Mouse (Mus musculus): ENCODE measurements around the gene Anapc2.
"Not testable (repeated sequence)": the region's sequence is repeated elsewhere in the genome, so short reads cannot be mapped to it uniquely, and the experiment has no call there.

Gene Anapc2

GRCm38 (mm10) chr2:25241438-25241775 is 30.9 kb upstream of the Anapc2 start:
- DNase-seq, result no peak

- no peak for DNase-seq
These were observed 30.2 kb upstream of the Anapc2 start, which contains the start of the genes Rnf208 and Cysrt1 for GRCm38 (mm10) chr2:25242101-25242506. TSS of gene Rnf208 (plus strand) at chr2:25242255. TSS of gene Cysrt1 (minus strand) at chr2:25242452.

- no peak for DNase-seq
These were observed 28.9 kb upstream of the Anapc2 start for GRCm38 (mm10) chr2:25243342-25243741.

GRCm38 (mm10) chr2:25244144-25244543 is 28.1 kb upstream of the Anapc2 start:
- DNase-seq, result no peak

GRCm38 (mm10) chr2:25246183-25247072 is 25.9 kb upstream of the Anapc2 start, which contains the start of gene AL732309.1:
TSS of gene AL732309.1 (minus strand) at chr2:25246863.
- no peak for DNase-seq

GRCm38 (mm10) chr2:25252331-25252730 is 19.9 kb upstream of the Anapc2 start:
- DNase-seq, result no peak

GRCm38 (mm10) chr2:25255284-25255779 is 16.9 kb upstream of the Anapc2 start, which contains the start of gene Tmem203:
TSS of gene Tmem203 (plus strand) at chr2:25255439.
- peak; percentile 87 for DNase-seq

- DNase-seq, result peak; percentile 72
These were observed 15.7 kb upstream of the Anapc2 start for GRCm38 (mm10) chr2:25256443-25257109.

GRCm38 (mm10) chr2:25257250-25257649 is 15.0 kb upstream of the Anapc2 start:
- not testable (repeated sequence) for DNase-seq

GRCm38 (mm10) chr2:25258887-25259286 is 13.4 kb upstream of the Anapc2 start:
- no peak for DNase-seq

- DNase-seq, result no peak
These were observed 10.4 kb upstream of the Anapc2 start for GRCm38 (mm10) chr2:25261870-25262269.

GRCm38 (mm10) chr2:25262291-25262767 is 9.9 kb upstream of the Anapc2 start, which contains the start of gene Tprn:
TSS of gene Tprn (plus strand) at chr2:25262618.
- DNase-seq, result peak; percentile 95

- DNase-seq, result peak; percentile 36
These were observed 9.3 kb upstream of the Anapc2 start for GRCm38 (mm10) chr2:25262795-25263622.

- no peak for DNase-seq
These were observed 8.5 kb upstream of the Anapc2 start for GRCm38 (mm10) chr2:25263623-25264285.

- no peak for DNase-seq
These were observed 8.0 kb upstream of the Anapc2 start for GRCm38 (mm10) chr2:25264286-25264660.

- DNase-seq, result no peak
These were observed 7.4 kb upstream of the Anapc2 start for GRCm38 (mm10) chr2:25264851-25265250.

GRCm38 (mm10) chr2:25265897-25266656 is 6.2 kb upstream of the Anapc2 start:
- DNase-seq, result no peak

GRCm38 (mm10) chr2:25266720-25267119 is 5.6 kb upstream of the Anapc2 start:
- peak; percentile 37 for DNase-seq

GRCm38 (mm10) chr2:25267241-25267640 is 5.0 kb upstream of the Anapc2 start:
- no peak for DNase-seq

- no peak for DNase-seq
These were observed 4.5 kb upstream of the Anapc2 start for GRCm38 (mm10) chr2:25267746-25268309.

- DNase-seq, result no peak
These were observed 237 bp downstream of the Anapc2 start for GRCm38 (mm10) chr2:25272515-25272914.

All from lung, postnatal 14 days (tissue).